Mouse (Mus musculus) ES-Bruce4 (cell line): ENCODE measurements at regions not wholly inside any gene's neighbourhood (a gene's known extent, or its start where the extent isn't known, plus 50 kb on each side); places are given as distances from the start of the nearest gene placed in this dataset.

Experiments used
- H3K27ac ChIP-seq: 2 replicates; pipeline ENCODE4 v1.5.1; 2012; ENCODE audit warnings: low read length, inconsistent platforms; ENCODE audit not compliant: insufficient read depth
- H3K27me3 ChIP-seq: 2 replicates; pipeline ENCODE4 v1.6.1; 2012; ENCODE audit warnings: mild to moderate bottlenecking, low read length, inconsistent platforms; ENCODE audit not compliant: control insufficient read depth, poor library complexity, insufficient read depth, severe bottlenecking
- H3K36me3 ChIP-seq: 2 replicates; pipeline ENCODE4 v1.6.1; 2012; ENCODE audit warnings: inconsistent platforms, mild to moderate bottlenecking, low read length, moderate library complexity; ENCODE audit not compliant: control insufficient read depth, poor library complexity, insufficient read depth, severe bottlenecking
- H3K4me1 ChIP-seq: one replicate; pipeline ENCODE4 v1.8.1; 2011; ENCODE audit warnings: low read length; ENCODE audit not compliant: control insufficient read depth, insufficient read depth
- H3K4me3 ChIP-seq: 2 replicates; pipeline ENCODE4 v1.5.1; 2011; ENCODE audit warnings: low read depth, mild to moderate bottlenecking, low read length
- H3K9ac ChIP-seq: 2 replicates; pipeline ENCODE4 v1.6.1; 2012; ENCODE audit warnings: low read depth, mild to moderate bottlenecking, inconsistent platforms; ENCODE audit not compliant: poor library complexity, severe bottlenecking
- H3K9me3 ChIP-seq: replicated peaks from 2 replicates; pipeline ENCODE4 v1.6.1; 2012; ENCODE audit warnings: mild to moderate bottlenecking, low read length, inconsistent platforms; ENCODE audit not compliant: control insufficient read depth, poor library complexity, insufficient read depth, severe bottlenecking
- CTCF ChIP-seq: IDR thresholded peaks from one replicate; pipeline ENCODE4 v1.8.1; 2011; ENCODE audit warnings: low read depth, low read length
- EP300 ChIP-seq: IDR thresholded peaks from 2 replicates; pipeline ENCODE4 v1.6.1; 2011; ENCODE audit warnings: low read depth, low read length; ENCODE audit not compliant: insufficient read depth
- POLR2A ChIP-seq: IDR thresholded peaks from one replicate; pipeline ENCODE4 v1.8.1; 2011; ENCODE audit warnings: low read length; ENCODE audit not compliant: insufficient read depth

DNA sequence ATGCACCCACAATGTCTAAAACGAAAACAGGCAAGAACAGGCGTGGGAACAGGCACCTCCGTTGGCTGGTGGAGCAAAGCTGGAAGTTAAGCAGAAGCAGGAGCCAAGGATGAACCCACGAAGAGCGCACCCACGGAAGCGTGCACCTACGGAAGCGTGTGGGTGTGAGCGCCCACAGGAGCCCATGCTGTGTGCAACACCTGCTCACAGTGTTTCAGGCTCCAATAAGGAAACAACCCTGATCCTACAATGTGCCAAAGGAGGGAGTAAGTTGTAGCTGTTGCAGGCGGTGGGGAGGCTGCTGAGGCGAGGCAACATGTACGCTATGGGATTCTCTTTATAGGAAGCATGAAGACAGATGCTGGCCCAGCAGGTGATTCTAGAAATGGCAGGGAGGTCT, 74.6 kb downstream of the Gm5294 start:
- H3K27ac ChIP-seq, result no peak overlapping the region
- H3K9ac ChIP-seq, result no peak overlapping the region
- no peaks in the 10 kb centered on the region for H3K36me3 ChIP-seq
- no peak overlapping the region for H3K4me3 ChIP-seq
- no peaks in the 10 kb centered on the region for H3K27me3 ChIP-seq
- TF ChIP-seq CTCF (no peak), POLR2A (no peak), EP300 (no peak)
- no peaks in the 10 kb centered on the region; the same call in 1 of the 2 replicates for H3K9me3 ChIP-seq
- H3K4me1 ChIP-seq, result no peaks in the 10 kb centered on the region

- Histone ChIP-seq H3K4me3 (no peak overlapping the region), H3K9ac (no peak overlapping the region), H3K27me3 (no peaks in the 10 kb centered on the region), H3K4me1 (no peaks in the 10 kb centered on the region), H3K9me3 (no peaks in the 10 kb centered on the region), H3K36me3 (no peaks in the 10 kb centered on the region), H3K27ac (no peak overlapping the region)
- TF ChIP-seq POLR2A (no peak), CTCF (no peak), EP300 (no peak)
Measured at GRCm38 (mm10) chr5:138897255-138897654, 77.4 kb downstream of the Gm5294 start.

DNA sequence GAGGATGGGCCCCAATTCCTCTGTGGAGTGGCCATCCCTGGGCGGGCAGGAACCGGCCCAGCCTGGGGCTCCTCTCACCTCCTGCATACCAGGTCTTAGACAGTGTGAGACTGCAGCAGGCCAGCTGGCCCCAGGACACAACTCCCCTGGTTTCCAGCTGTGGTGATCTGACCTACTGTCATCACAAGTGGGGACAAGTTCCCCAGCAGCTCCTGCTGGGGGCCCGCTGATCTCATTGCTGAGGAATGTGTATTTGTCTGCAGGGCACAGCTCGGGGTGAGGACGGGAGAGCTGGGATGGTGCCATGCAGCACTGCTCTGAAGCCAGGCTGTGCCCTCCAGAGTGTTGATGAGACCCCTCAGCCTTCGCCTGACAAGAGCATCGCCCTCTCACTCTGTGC, 78.6 kb downstream of the Gm5294 start:
- no peaks in the 10 kb centered on the region for H3K4me1 ChIP-seq
- H3K9me3 ChIP-seq, result no peaks in the 10 kb centered on the region
- H3K36me3 ChIP-seq, result no peaks in the 10 kb centered on the region
- H3K27me3 ChIP-seq, result no peaks in the 10 kb centered on the region
- H3K27ac ChIP-seq, result no peak overlapping the region
- H3K9ac ChIP-seq, result no peak overlapping the region
- H3K4me3 ChIP-seq, result no peak overlapping the region
- TF ChIP-seq EP300, result no peak
- TF ChIP-seq CTCF, result no peak
- TF ChIP-seq POLR2A, result no peak

DNA sequence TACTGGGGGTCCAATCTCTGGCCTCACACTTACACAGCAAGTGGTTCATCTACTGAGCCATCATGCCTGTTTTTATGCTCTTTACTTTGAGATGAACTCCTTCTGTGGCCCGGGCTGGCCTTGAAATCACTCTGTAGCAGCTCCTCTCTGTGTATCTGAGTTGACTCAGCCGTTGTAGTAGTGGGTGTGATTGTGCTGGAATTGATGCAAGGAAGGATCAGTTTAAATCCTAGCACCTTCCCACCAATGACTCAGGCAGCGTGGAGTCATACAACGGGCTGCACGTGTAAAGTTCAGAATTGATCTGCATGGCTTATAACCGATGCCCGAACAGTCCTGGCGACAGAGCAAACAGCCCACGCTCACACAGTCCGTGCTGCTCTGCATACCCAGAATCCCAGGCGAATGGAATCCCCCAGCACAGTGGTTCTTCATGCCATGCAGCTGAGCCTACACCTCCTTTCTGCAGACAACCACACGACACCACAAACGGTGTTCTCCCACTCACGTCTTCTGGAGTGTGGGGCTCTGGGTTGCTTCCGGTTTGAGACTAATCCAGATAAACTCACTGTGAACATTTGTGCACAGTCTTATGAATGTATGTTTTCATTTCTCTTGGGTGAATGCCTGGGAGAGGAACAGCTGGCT, 81.2 kb downstream of the Gm5294 start:
- no peaks in the 10 kb centered on the region for H3K9me3 ChIP-seq
- H3K9ac ChIP-seq, result no peak overlapping the region
- no peak overlapping the region for H3K27ac ChIP-seq
- no peak for TF ChIP-seq EP300
- TF ChIP-seq CTCF, result no peak
- TF ChIP-seq POLR2A, result no peak
- H3K36me3 ChIP-seq, result no peaks in the 10 kb centered on the region
- no peak overlapping the region for H3K4me3 ChIP-seq
- no peaks in the 10 kb centered on the region for H3K4me1 ChIP-seq
- no peaks in the 10 kb centered on the region for H3K27me3 ChIP-seq

GRCm38 (mm10) chr5:138902316-138902715, 82.4 kb downstream of the Gm5294 start:
- no peak overlapping the region for H3K27ac ChIP-seq
- H3K27me3 ChIP-seq, result no peaks in the 10 kb centered on the region
- H3K36me3 ChIP-seq, result no peaks in the 10 kb centered on the region
- H3K4me3 ChIP-seq, result no peak overlapping the region
- no peak for TF ChIP-seq EP300
- no peak for TF ChIP-seq POLR2A
- TF ChIP-seq CTCF, result no peak
- H3K4me1 ChIP-seq, result no peaks in the 10 kb centered on the region
- no peaks in the 10 kb centered on the region for H3K9me3 ChIP-seq
- H3K9ac ChIP-seq, result no peak overlapping the region

DNA sequence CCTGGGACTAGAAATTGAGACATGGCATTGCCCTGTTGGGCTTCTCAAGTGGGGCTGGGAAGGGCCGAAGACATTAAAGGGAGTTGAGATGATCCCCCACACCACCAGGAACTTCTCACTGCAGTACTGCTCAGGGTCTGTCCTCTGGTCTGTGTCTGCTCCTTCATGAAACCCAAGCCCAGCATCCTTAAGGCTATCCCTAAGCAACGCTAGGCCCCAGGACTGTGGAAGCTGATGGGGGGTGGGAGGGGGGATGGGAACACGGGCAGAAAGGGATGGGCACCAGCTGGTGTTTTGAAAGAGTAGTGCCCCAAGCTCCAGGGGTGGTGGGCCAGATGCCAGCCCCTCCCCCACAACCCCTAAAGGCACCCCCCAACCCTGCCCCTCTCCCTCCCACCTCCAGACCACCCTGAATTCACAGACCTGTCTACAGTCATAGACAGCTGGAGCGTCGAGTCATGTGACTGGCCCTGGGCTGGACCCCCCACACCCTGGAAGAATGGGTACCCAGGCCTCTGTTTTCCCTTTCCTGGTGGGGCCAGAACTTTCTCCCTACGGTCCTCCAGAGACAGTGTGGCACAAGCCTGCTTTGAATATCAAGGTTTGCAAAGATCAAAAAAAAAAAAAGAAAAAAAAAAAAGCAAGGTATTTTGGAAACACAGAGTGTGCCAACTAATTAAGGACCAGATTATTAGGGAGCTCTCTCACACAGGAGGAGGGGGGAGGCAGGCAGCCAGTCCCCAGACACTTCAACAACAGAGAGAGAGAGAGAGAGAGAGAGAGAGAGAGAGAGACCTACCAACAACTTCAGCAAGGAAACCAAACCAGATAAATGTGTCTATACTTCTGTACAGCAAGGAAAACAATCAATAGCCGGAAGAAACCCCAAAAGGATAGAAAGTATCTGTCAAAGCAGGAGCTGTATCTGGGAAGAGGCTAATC, 85.1 kb downstream of the Pdgfa start:
- Histone ChIP-seq H3K27me3 (no peaks in the 10 kb centered on the region), H3K9me3 (no peaks in the 10 kb centered on the region), H3K4me1 (peaks cover 1% of the 10 kb centered on the region), H3K27ac (no peak overlapping the region), H3K4me3 (no peak overlapping the region), H3K36me3 (no peaks in the 10 kb centered on the region), H3K9ac (no peak overlapping the region)
- TF ChIP-seq CTCF (no peak), POLR2A (no peak), EP300 (no peak)
